Mouse (Mus musculus) embryo, embryonic 9.5 days (tissue): ENCODE results near the gene Gm20479.

Experiments used
- DNase-seq: peaks from one replicate; pipeline ENCODE4 v3.0.0-alpha.2; 2017; ENCODE audit errors: extremely low spot score

Gene Gm20479

GRCm38 (mm10) chr7:27356861-27357594 lies at the start of gene Gm20479:
Gene Gm20479, minus strand, starts transcription at chr7:27357419.
- DNase-seq = no peak

GRCm38 (mm10) chr7:27406481-27406880 lies 49.3 kb upstream of the Gm20479 start:
- no peak for DNase-seq

GRCm38 (mm10) chr7:27404203-27404942 lies 47.2 kb upstream of the Gm20479 start:
- DNase-seq = peak; percentile 19

GRCm38 (mm10) chr7:27402675-27403074 lies 45.5 kb upstream of the Gm20479 start:
- peak; percentile 60 for DNase-seq

GRCm38 (mm10) chr7:27400545-27400944 lies 43.3 kb upstream of the Gm20479 start:
- no peak for DNase-seq

GRCm38 (mm10) chr7:27397048-27397949 lies 40.1 kb upstream of the Gm20479 start:
- DNase-seq = peak; percentile 55

- DNase-seq = peak; percentile 62
Measured at GRCm38 (mm10) chr7:27396184-27397047, 39.2 kb upstream of the Gm20479 start.

GRCm38 (mm10) chr7:27395521-27396183 lies 38.4 kb upstream of the Gm20479 start:
- DNase-seq = no peak

GRCm38 (mm10) chr7:27391416-27391815 lies 34.2 kb upstream of the Gm20479 start:
- no peak for DNase-seq

- DNase-seq = no peak
Measured at GRCm38 (mm10) chr7:27389213-27389612, 32.0 kb upstream of the Gm20479 start.

- DNase-seq = no peak
Measured at GRCm38 (mm10) chr7:27384731-27385130, 27.5 kb upstream of the Gm20479 start.

- DNase-seq = no peak
Measured at GRCm38 (mm10) chr7:27384134-27384533, 26.9 kb upstream of the Gm20479 start.

- DNase-seq = no peak
Measured at GRCm38 (mm10) chr7:27383233-27383632, 26.0 kb upstream of the Gm20479 start.

- no peak for DNase-seq
Measured at GRCm38 (mm10) chr7:27381560-27381959, 24.3 kb upstream of the Gm20479 start.

GRCm38 (mm10) chr7:27381009-27381408 lies 23.8 kb upstream of the Gm20479 start:
- no peak for DNase-seq

GRCm38 (mm10) chr7:27379836-27380235 lies 22.6 kb upstream of the Gm20479 start:
- DNase-seq = no peak

- no peak for DNase-seq
Measured at GRCm38 (mm10) chr7:27378431-27378830, 21.2 kb upstream of the Gm20479 start.

GRCm38 (mm10) chr7:27375274-27375673 lies 18.1 kb upstream of the Gm20479 start:
- DNase-seq = no peak

- DNase-seq = no peak
Measured at GRCm38 (mm10) chr7:27371715-27372462, 14.7 kb upstream of the Gm20479 start.

GRCm38 (mm10) chr7:27369111-27369510 lies 11.9 kb upstream of the Gm20479 start:
- no peak for DNase-seq
